Mouse (Mus musculus) C2C12 (cell line): Measurements from ENCODE around the gene Slc1a7.

ENCODE experiments used
- CTCF ChIP-seq: IDR thresholded peaks from one replicate; pipeline ENCODE4 v1.5.1; 2011; ENCODE audit not compliant: control insufficient read depth, insufficient read depth, insufficient read length
- FOSL1 ChIP-seq: IDR thresholded peaks from one replicate; pipeline ENCODE4 v1.8.0; 2011; ENCODE audit warnings: mild to moderate bottlenecking, low read length; ENCODE audit not compliant: poor library complexity, insufficient read depth, severe bottlenecking
- MAX ChIP-seq: IDR thresholded peaks from one replicate; pipeline ENCODE4 v1.6.1; 2011; ENCODE audit warnings: mild to moderate bottlenecking, control low read depth
- USF1 ChIP-seq: IDR thresholded peaks from one replicate; pipeline ENCODE4 v1.6.1; 2011; ENCODE audit warnings: low read depth, mild to moderate bottlenecking, control low read depth, moderate library complexity

- TF ChIP-seq CTCF, result no peak
- TF ChIP-seq MAX, result no peak
- TF ChIP-seq USF1, result no peak
- no peak for TF ChIP-seq FOSL1
These were observed 18.4 kb downstream of the Slc1a7 start for GRCm38 (mm10) chr4:107986386-107987168.
